Comparison of ENCODE assay signal across 15 mouse cellular contexts in genomic region chr15:96078580-96078979, GRCm38 (mm10).
"Had no signal": no experiment of that assay in that cellular context is flagged by ENCODE, and none has a peak within 500 bp of the region (broad histone marks: within the 10 kb centered on the region; RNA-seq: fewer than 3 reads in every experiment).

No protein-coding gene starts in this region.

- H3K4me1 ChIP-seq: neural tube, embryonic 15.5 days had no signal

- H3K27me3 ChIP-seq: limb, embryonic 13.5 days; neural tube, embryonic 15.5 days had no signal

- DNase-seq: kidney, adult 18-20 months; kidney, postnatal 10 days; kidney, postnatal 4 days; left cerebral cortex, postnatal 4 days; midbrain, embryonic 14.5 days; right cerebral cortex, adult 18-20 months; right cerebral cortex, postnatal 25 days; thymus, postnatal 4 days had no signal

- H3K9me3 ChIP-seq: limb, embryonic 13.5 days; midbrain, embryonic 10.5 days; neural tube, embryonic 15.5 days had no signal

- H3K4me3 ChIP-seq: layer of hippocampus, adult 2 months; limb, embryonic 13.5 days; midbrain, embryonic 10.5 days; myocyte; neural tube, embryonic 15.5 days had no signal

- H3K9ac ChIP-seq: limb, embryonic 13.5 days; liver, embryonic 14.5 days; neural tube, embryonic 15.5 days had no signal

- H3K4me2 ChIP-seq: limb, embryonic 13.5 days; neural tube, embryonic 15.5 days had no signal

- H3K36me3 ChIP-seq: limb, embryonic 13.5 days; midbrain, embryonic 10.5 days; neural tube, embryonic 15.5 days had no signal

- H3K27ac ChIP-seq: layer of hippocampus, adult 2 months; limb, embryonic 13.5 days; liver, embryonic 14.5 days; midbrain, embryonic 10.5 days; neural tube, embryonic 15.5 days; stomach, postnatal 0 days had no signal
